Mouse (Mus musculus): Measurements from ENCODE around the gene Mettl17. TPM values are rescaled to one million over a fixed set of nuclear protein-coding genes. Genes with fewer than 3 reads are reported as not detected.

The Mettl17 gene
- total RNA-seq, 2 experiments from 2014 or later, result 28.8 to 35.2 TPM

DNA sequence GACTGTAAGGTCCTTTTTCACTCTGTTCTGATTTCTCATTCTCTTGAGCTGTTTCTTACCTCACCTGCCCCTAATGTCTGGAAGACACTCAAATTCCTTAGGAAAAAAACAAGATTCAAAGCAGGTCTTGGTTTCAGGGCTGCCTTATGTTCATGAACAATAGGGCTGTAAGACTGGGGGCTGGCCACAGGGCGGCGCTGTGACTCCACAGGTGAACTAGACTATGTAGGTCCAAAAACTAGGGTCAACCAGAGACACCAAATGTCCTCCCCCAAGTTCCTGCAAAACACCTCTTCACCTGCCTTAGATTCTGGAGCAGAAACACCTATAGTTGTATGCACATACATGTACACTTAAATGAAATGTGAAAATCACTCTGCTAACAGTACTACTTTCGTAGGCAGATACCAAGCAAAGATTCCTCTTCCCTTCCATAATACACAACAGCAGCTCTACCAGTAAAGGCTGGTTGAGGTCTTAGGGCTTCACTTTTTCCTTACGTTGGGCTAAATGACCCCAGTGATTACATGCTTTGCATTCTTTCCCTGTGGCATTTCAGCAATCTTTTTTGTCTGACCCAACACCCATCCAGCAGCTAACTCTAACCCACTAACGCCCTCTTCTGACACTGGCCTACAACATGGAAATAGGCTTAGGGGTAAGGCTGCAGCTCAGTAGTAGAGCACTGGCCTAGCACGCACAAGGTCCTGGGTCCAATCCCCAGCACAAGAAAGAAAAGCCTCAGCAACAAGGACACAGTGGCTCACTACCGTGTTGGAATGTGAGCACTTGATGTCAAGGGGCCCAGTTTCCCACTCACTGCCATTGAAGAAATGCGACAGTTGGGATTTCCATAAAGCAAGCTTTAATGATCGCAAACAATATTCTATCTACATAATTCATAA, 18.4 kb downstream of the Mettl17 start:
- H3K4me3 ChIP-seq, result no peak overlapping the region
- intact Hi-C loops (cut with DNase I), result loop anchor here (1.0 to 10.0 kb wide), 5 partner anchors 27 to 202 kb away; partner anchors contain the start of gene Hnrnpc
- TF ChIP-seq CTCF (IDR thresholded peaks at IDR 0.05), result peak; percentile 92

DNA sequence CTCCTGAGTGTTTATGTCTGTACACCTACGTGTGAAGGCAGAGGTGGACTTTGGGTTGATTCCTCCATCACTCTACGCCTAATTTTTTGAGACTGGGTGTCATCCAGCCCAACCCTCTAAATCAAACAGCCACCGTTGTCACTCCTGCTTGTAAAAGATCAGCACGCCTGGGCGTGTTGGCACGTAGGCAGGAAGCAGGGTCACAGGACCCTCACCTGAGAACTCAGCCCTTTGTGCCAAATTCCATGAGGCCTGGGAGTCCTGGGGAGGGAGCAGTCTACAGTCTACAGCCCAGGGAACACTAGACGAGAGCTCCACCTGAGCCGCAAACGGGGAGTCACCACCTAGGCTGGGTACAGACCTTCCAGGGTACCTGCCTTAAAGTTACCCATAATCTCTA, 19.1 kb downstream of the Mettl17 start:
- intact Hi-C loops (cut with DNase I), result loop anchor here (1.0 to 10.0 kb wide), 4 partner anchors 27 to 201 kb away; partner anchors contain the start of gene Hnrnpc
- no peak for DNase-seq (ENCODE audit: extremely low spot score in 1 of 2, low spot score in 2 of 2)
- no peak for TF ChIP-seq CTCF (IDR thresholded peaks at IDR 0.05)
- H3K27ac ChIP-seq, result no peak overlapping the region
- H3K4me3 ChIP-seq, result no peak overlapping the region

More for the DNA sequence above, 18.4 kb downstream of the Mettl17 start:
- DNase-seq (ENCODE audit: extremely low spot score in 1 of 2, low spot score in 2 of 2), result peak; percentile 67 to 71
- no peak overlapping the region for H3K27ac ChIP-seq

DNA sequence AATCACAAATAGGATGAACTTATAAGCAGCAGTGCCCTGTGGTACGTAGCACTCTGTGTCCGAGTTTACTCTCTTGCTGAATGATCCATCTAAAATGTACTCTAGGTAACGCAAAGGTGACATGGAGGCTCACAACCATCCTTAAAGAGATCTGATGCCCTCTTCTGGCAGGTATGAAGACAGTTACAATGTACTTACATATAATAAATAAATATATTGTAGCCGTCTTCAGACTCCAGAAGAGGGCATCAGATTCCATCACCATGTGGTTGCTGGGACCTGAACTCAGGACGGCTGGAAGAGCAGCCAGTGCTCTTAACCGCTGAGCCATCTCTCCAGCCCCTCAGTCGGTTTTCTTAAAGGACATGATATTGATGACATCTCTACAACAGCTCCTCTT, 20.1 kb downstream of the Mettl17 start:
- Histone ChIP-seq H3K4me3 (no peak overlapping the region), H3K27ac (no peak overlapping the region)
- no peak for DNase-seq (ENCODE audit: extremely low spot score in 1 of 2, low spot score in 2 of 2)
- intact Hi-C loops (cut with DNase I), result loop anchor here (5.0 to 10.0 kb wide), 2 partner anchors 38 to 200 kb away; partner anchors contain the start of gene Hnrnpc
- peak; percentile 33 for TF ChIP-seq CTCF (IDR thresholded peaks at IDR 0.05)

DNA sequence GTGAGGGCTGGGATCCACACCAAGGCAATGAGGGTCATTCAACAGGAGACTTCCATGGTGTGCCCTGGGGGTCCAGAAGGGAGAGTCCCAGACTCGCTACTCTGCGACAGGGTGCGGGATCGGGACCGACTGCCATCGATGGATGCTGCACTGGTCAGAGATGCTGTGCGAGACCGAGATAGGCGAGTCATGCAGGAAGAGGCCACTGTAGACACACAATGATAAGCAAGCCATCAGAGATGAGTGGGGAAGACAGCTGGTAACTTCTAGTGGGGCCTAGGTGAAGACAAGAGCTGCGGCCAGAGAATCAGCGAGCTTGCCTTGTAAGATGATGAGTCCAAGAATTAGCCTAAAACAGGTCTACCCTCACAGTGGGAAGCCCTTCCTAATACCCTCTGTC, 21.5 kb downstream of the Mettl17 start:
- DNase-seq (ENCODE audit: extremely low spot score in 1 of 2, low spot score in 2 of 2), result no peak
- intact Hi-C loops (cut with DNase I), result loop anchor here (10.0 kb wide), 1 partner anchor 199 kb away; the partner anchor contains the start of gene Hnrnpc
- H3K27ac ChIP-seq, result no peak overlapping the region
- no peak overlapping the region for H3K4me3 ChIP-seq
- no peak for TF ChIP-seq CTCF (IDR thresholded peaks at IDR 0.05)

DNA sequence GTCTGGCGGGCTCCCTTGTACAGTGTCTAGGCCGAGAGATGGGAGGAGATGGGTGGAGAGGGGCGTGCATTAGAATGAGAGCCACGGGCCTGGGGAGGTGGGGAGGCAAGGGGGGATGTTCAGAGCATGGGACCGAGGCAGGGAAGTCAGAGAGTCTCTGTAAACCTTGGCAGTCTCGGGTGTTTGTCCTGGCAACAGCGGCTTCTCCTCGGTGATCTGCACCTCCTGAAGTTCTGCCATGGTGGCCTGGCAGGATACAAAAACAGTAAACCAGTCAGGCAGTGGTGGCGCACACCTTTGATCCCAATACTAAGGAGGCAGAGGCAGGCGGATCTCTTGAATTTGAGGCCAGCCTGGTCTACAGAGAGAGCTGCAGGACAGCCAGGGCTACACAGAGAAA, 26.7 kb downstream of the Mettl17 start:
- intact Hi-C loops (cut with DNase I), result no loop called here
- H3K27ac ChIP-seq, result peak overlapping the region; percentile 24; the same call in 1 of the 2 replicates
- DNase-seq (ENCODE audit: extremely low spot score in 1 of 2, low spot score in 2 of 2), result no peak
- no peak for TF ChIP-seq CTCF (IDR thresholded peaks at IDR 0.05)
- H3K4me3 ChIP-seq, result peak overlapping the region; percentile 27

DNA sequence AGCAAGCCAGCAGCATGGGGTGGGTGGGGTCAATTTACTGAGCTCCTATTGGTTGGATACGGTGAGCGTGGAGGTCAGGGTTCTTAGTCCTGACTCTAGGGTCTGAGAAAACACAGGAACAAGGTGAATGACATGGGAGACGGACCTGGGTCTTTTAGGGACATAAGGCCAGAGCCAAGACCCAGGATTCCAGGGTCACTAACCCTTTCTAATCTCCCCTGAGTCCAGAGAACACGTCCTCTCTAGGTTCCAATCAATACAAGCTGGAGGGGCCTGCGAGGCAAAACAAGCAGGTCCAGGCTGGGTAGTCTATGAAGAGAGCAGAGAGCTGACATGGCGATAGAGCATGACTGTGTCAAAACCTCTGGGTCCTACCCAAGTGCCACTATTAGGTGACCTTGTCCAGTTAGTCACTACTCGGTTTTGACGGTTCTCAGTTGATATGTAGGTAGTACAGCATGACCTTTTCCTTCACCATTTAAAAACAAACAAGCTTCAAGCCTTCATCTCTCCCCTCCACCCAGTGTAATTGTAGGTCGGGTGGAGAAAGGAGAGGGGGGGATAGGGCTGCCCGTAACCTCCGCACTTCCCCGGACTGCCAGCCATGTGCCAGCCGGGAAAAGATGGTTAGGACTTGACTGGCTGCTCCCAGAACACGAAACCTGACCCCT, 27.9 kb downstream of the Mettl17 start:
- Histone ChIP-seq H3K4me3 (peak overlapping the region; percentile 77), H3K27ac (peak overlapping the region; percentile 91)
- TF ChIP-seq CTCF (IDR thresholded peaks at IDR 0.05), result no peak
- intact Hi-C loops (cut with DNase I), result no loop called here
- DNase-seq (ENCODE audit: extremely low spot score in 1 of 2, low spot score in 2 of 2), result no peak

DNA sequence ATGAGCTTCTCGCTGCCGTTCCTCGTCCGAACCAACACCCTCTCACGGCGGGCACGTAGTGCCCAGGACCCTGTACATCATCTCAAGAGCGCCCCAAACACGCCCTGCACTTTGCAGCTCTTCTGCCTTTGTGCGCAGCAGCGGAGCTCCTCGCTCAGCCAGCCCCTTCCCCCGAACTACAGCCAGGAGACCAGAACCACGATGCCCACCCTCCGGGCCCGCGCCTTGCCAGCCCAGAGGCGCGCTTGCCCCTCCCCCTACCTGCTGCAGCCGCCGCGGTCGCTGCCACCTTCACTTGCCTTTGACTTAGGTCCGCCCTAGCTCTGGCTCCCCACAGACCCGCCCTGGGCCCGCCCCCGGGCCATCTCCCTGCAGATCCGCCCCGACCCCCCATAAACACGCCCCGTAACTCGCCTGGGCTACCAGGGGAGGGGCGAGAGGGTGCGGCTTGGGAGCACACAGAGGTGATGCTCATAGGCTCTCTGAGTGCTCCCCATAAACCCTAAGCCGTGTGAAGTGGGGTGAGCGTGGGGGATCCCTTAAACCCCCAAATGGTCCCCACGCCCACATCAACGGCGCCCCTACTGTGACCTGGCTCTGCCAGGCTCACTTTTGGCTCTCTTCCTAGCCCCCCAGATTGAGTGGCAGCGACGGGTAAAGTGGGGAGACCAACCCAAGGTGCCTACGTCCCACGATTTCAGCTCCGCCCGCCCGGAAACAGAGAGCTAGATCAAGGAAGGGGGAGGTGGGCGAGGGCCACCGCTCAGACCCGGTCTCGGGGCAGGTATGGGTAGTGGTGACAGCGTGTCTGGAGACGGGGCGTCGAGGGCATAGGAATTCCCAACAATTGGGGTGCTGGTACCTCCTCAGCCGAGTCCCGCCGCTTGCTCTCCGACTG, 28.7 kb downstream of the Mettl17 start:
- intact Hi-C loops (cut with DNase I), result no loop called here
- no peak for TF ChIP-seq CTCF (IDR thresholded peaks at IDR 0.05)
- peak overlapping the region; percentile 91 for H3K27ac ChIP-seq
- DNase-seq (ENCODE audit: extremely low spot score in 1 of 2, low spot score in 2 of 2), result peak; percentile 57 to 74
- peak overlapping the region; percentile 77 for H3K4me3 ChIP-seq

DNA sequence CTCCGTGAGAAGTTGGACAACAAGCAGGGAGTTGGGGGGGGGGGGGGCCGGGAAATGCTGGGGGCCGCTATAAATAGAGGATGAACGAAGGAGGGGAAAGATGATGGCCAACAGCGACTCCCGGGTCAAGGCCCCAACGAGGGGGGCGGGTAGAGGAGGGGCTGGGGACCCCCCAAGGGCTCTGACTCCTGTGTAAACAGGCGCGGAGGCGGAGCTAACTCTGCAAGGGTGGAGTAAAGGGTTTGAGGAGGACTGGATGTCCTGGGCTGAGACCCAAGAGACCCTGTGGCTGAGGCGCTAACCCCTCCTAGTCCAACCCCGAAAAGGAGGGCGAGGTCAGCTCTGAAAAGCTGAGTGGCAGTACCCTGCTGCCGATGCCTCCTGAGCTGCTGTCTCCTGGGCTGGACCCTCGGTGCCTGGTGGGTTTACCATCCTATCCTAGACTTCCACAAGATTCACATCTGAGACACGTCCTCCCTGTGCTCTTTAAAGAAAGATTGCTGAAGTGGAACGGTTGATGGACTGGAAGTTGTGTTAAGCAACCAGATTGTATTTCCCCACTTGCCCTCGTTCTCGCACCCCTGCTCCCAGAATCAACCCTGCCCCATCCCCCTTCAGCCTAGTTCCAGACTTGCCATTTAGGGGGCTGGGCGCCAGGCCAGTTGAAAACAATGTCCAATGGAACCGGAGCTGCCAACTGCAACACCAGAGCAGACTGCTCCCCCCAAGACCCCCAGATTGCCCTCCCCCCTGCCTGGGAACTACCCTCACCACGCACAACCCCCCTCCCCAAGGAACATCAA, 29.5 kb downstream of the Mettl17 start, which contains the start of gene Ndrg2:
Gene Ndrg2 (minus strand): TSS at position 199 of the 803 bp plus-strand sequence.
- intact Hi-C loops (cut with DNase I), result loop anchor here (1.0 kb wide), 1 partner anchor 15 kb away; no protein-coding TSS in a partner anchor
- H3K4me3 ChIP-seq, result peak within 1 kb of the TSS; percentile 77
- H3K27ac ChIP-seq, result peak within 1 kb of the TSS; percentile 91
- TF ChIP-seq CTCF (IDR thresholded peaks at IDR 0.05), result no peak
- peak; percentile 59 to 76 for DNase-seq (ENCODE audit: extremely low spot score in 1 of 2, low spot score in 2 of 2)

DNA sequence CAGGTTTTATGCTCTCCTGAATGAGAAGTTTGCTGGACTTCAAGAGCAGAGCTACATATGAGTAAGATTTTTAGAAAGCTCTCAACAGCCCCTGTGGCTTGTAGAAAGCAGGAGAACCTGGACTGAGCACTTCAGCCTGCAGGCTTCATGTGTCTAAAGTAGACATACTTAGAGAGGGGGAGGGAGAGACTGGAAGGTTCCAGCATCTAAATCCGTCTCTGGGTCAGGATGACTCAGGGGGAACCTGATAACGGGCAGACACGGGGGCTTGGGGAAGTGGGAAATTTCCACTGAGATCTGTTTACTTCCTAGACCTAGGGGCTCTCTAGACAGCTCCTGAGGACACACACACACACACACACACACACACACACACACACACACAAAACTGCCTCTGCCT, 30.4 kb downstream of the Mettl17 start:
- TF ChIP-seq CTCF (IDR thresholded peaks at IDR 0.05), result no peak
- intact Hi-C loops (cut with DNase I), result no loop called here

DNA sequence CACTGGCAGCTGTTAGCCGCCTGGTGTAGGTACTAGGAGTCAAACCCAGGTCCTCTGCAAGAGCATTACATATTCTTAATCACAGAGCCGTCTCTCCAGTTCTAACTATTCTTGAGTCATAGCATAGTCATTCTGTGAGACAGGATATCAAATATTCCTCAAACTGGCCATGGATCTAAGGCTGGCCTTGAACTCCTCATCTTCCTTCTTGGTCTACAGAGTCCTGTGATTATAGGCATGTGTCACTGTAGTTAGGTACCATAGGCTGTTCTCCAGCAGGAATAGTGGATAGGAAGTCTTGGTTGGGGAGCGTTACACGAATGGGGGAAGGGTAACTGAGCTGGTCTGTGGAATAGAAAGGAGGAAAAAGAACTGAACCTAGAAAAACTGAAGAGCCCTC, 31.9 kb downstream of the Mettl17 start:
- no peak overlapping the region for H3K4me3 ChIP-seq
- H3K27ac ChIP-seq, result no peak overlapping the region
- no peak for TF ChIP-seq CTCF (IDR thresholded peaks at IDR 0.05)
- intact Hi-C loops (cut with DNase I), result no loop called here
- no peak for DNase-seq (ENCODE audit: extremely low spot score in 1 of 2, low spot score in 2 of 2)

More for the DNA sequence above, 30.4 kb downstream of the Mettl17 start:
- Histone ChIP-seq H3K4me3 (no peak overlapping the region), H3K27ac (peak overlapping the region; percentile 83)
- no peak for DNase-seq (ENCODE audit: extremely low spot score in 1 of 2, low spot score in 2 of 2)

Data from left cerebral cortex, adult 2 months (tissue).